Mouse (Mus musculus): ENCODE data around the gene Spata2l.
"Not testable (repeated sequence)": the region's sequence is repeated elsewhere in the genome, so short reads cannot be mapped to it uniquely, and the experiment has no call there.

Gene Spata2l

GRCm38 (mm10) chr8:123245543-123245942, 9.5 kb upstream of the Spata2l start:
- DNase-seq (ENCODE audit: low spot score) = no peak

GRCm38 (mm10) chr8:123244382-123244781, 8.3 kb upstream of the Spata2l start:
- no peak for DNase-seq (ENCODE audit: low spot score)

- DNase-seq (ENCODE audit: low spot score) = no peak
Observed at GRCm38 (mm10) chr8:123243053-123243452, 7.0 kb upstream of the Spata2l start.

- no peak for DNase-seq (ENCODE audit: low spot score)
Observed at GRCm38 (mm10) chr8:123242107-123242923, 6.3 kb upstream of the Spata2l start.

GRCm38 (mm10) chr8:123239398-123239797, 3.4 kb upstream of the Spata2l start:
- no peak for DNase-seq (ENCODE audit: low spot score)

- peak; percentile 46 for DNase-seq (ENCODE audit: low spot score)
Observed at GRCm38 (mm10) chr8:123234918-123235519, 1.0 kb downstream of the Spata2l start.

- DNase-seq (ENCODE audit: low spot score) = no peak
Observed at GRCm38 (mm10) chr8:123233760-123234159, 2.3 kb downstream of the Spata2l start.

- no peak for DNase-seq (ENCODE audit: low spot score)
Observed at GRCm38 (mm10) chr8:123233300-123233699, 2.7 kb downstream of the Spata2l start.

- DNase-seq (ENCODE audit: low spot score) = no peak
Observed at GRCm38 (mm10) chr8:123232553-123232952, 3.5 kb downstream of the Spata2l start.

GRCm38 (mm10) chr8:123231742-123232141, 4.3 kb downstream of the Spata2l start:
- DNase-seq (ENCODE audit: low spot score) = peak; percentile 55

GRCm38 (mm10) chr8:123230326-123230725, 5.7 kb downstream of the Spata2l start:
- not testable (repeated sequence) for DNase-seq (ENCODE audit: low spot score)

- no peak for DNase-seq (ENCODE audit: low spot score)
Observed at GRCm38 (mm10) chr8:123228416-123228815, 7.6 kb downstream of the Spata2l start.

- peak; percentile 95 for DNase-seq (ENCODE audit: low spot score)
Observed at GRCm38 (mm10) chr8:123224278-123225266, 11.5 kb downstream of the Spata2l start, which contains the start of gene Cdk10. Gene Cdk10 (plus strand): TSS chr8:123224842.

GRCm38 (mm10) chr8:123220917-123221316, 15.1 kb downstream of the Spata2l start:
- no peak for DNase-seq (ENCODE audit: low spot score)

GRCm38 (mm10) chr8:123215430-123215829, 20.6 kb downstream of the Spata2l start:
- no peak for DNase-seq (ENCODE audit: low spot score)

GRCm38 (mm10) chr8:123213118-123213772, 22.8 kb downstream of the Spata2l start:
- no peak for DNase-seq (ENCODE audit: low spot score)

GRCm38 (mm10) chr8:123212321-123213117, 23.5 kb downstream of the Spata2l start, which contains the start of the genes Chmp1a and Spata33:
Gene Chmp1a (minus strand): TSS chr8:123212763.
Gene Spata33 (plus strand): TSS chr8:123212832.
- peak; percentile 99 for DNase-seq (ENCODE audit: low spot score)

GRCm38 (mm10) chr8:123211876-123212275, 24.2 kb downstream of the Spata2l start:
- DNase-seq (ENCODE audit: low spot score) = no peak

GRCm38 (mm10) chr8:123203571-123203970, 32.5 kb downstream of the Spata2l start:
- no peak for DNase-seq (ENCODE audit: low spot score)

GRCm38 (mm10) chr8:123202288-123202687, 33.7 kb downstream of the Spata2l start:
- peak; percentile 95 for DNase-seq (ENCODE audit: low spot score)

- DNase-seq (ENCODE audit: low spot score) = no peak
Observed at GRCm38 (mm10) chr8:123199864-123200263, 36.2 kb downstream of the Spata2l start.
